Mouse (Mus musculus) layer of hippocampus, adult 9-10 months (tissue): ENCODE data around the gene Plbd2.
"Not testable (repeated sequence)": the region's sequence is repeated elsewhere in the genome, so short reads cannot be mapped to it uniquely, and the experiment has no call there.

Experiments
- DNase-seq: peaks from one replicate; pipeline ENCODE4 v3.0.0; 2022; ENCODE audit warnings: low spot score

Plbd2 gene

GRCm38 (mm10) chr5:120510982-120511642 is 7.7 kb upstream of the Plbd2 start, which contains the start of gene Slc8b1:
Gene Slc8b1, plus strand, starts transcription at chr5:120511168.
- peak; percentile 70 for DNase-seq

GRCm38 (mm10) chr5:120507311-120507710 is 3.9 kb upstream of the Plbd2 start:
- no peak for DNase-seq

- DNase-seq, result no peak
Observed at GRCm38 (mm10) chr5:120506490-120506889, 3.1 kb upstream of the Plbd2 start.

GRCm38 (mm10) chr5:120505781-120506180 is 2.4 kb upstream of the Plbd2 start:
- DNase-seq, result no peak

GRCm38 (mm10) chr5:120505368-120505767 is 1.9 kb upstream of the Plbd2 start:
- DNase-seq, result no peak

GRCm38 (mm10) chr5:120502675-120503143 is 716 bp downstream of the Plbd2 start:
- no peak for DNase-seq

GRCm38 (mm10) chr5:120502147-120502621 is 1.2 kb downstream of the Plbd2 start:
- DNase-seq, result no peak

- not testable (repeated sequence) for DNase-seq
Observed at GRCm38 (mm10) chr5:120500609-120501008, 2.8 kb downstream of the Plbd2 start.

GRCm38 (mm10) chr5:120499202-120499601 is 4.2 kb downstream of the Plbd2 start:
- DNase-seq, result no peak

- DNase-seq, result no peak
Observed at GRCm38 (mm10) chr5:120497071-120497470, 6.4 kb downstream of the Plbd2 start.

GRCm38 (mm10) chr5:120495703-120496226 is 7.7 kb downstream of the Plbd2 start:
- DNase-seq, result no peak

- no peak for DNase-seq
Observed at GRCm38 (mm10) chr5:120495064-120495702, 8.2 kb downstream of the Plbd2 start.

GRCm38 (mm10) chr5:120493873-120494395 is 9.5 kb downstream of the Plbd2 start:
- DNase-seq, result no peak

GRCm38 (mm10) chr5:120493440-120493839 is 10.0 kb downstream of the Plbd2 start:
- no peak for DNase-seq

GRCm38 (mm10) chr5:120492437-120492836 is 11.0 kb downstream of the Plbd2 start:
- DNase-seq, result no peak

GRCm38 (mm10) chr5:120490679-120491192 is 12.7 kb downstream of the Plbd2 start:
- DNase-seq, result no peak

GRCm38 (mm10) chr5:120487844-120488243 is 15.6 kb downstream of the Plbd2 start:
- DNase-seq, result no peak

- no peak for DNase-seq
Observed at GRCm38 (mm10) chr5:120483399-120483798, 20.0 kb downstream of the Plbd2 start.

- no peak for DNase-seq
Observed at GRCm38 (mm10) chr5:120481205-120481604, 22.2 kb downstream of the Plbd2 start.

- no peak for DNase-seq
Observed at GRCm38 (mm10) chr5:120479538-120479937, 23.9 kb downstream of the Plbd2 start.

- no peak for DNase-seq
Observed at GRCm38 (mm10) chr5:120477993-120478392, 25.4 kb downstream of the Plbd2 start.

GRCm38 (mm10) chr5:120476296-120476695 is 27.1 kb downstream of the Plbd2 start, which contains the start of gene Sds:
Gene Sds, plus strand, starts transcription at chr5:120476526.
- no peak for DNase-seq

GRCm38 (mm10) chr5:120475861-120476260 is 27.6 kb downstream of the Plbd2 start:
- DNase-seq, result no peak
